Mouse (Mus musculus) embryonic facial prominence, embryonic 15.5 days (tissue): ENCODE measurements around the gene Tbc1d22b. TPM values are rescaled to one million over a fixed set of nuclear protein-coding genes. Genes with fewer than 3 reads are reported as not detected.

Source experiments
- ATAC-seq: fragments of 200-750 bp; cut with Nextera tagmentation; 2 replicates; pipeline ENCODE4 v1.8.0; 2017; ENCODE audit warnings: low read depth, moderate TSS enrichment; ENCODE audit not compliant: insufficient number of reproducible peaks, low FRiP score, low TSS enrichment
- H3K27ac ChIP-seq: fragments of 300-500 bp; sonication (generic); replicated peaks from 2 replicates; pipeline ENCODE4 v1.5.1; 2015; ENCODE audit warnings: mild to moderate bottlenecking, inconsistent platforms
- H3K27me3 ChIP-seq: fragments of 300-500 bp; sonication (generic); 2 replicates; pipeline ENCODE4 v1.6.1; 2015; ENCODE audit warnings: inconsistent platforms
- H3K36me3 ChIP-seq: fragments of 300-500 bp; sonication (generic); 2 replicates; pipeline ENCODE4 v1.6.1; 2015; ENCODE audit warnings: mild to moderate bottlenecking, inconsistent platforms
- H3K4me1 ChIP-seq: fragments of 300-500 bp; sonication (generic); 2 replicates; pipeline ENCODE4 v1.6.1; 2015; ENCODE audit warnings: inconsistent platforms
- H3K4me2 ChIP-seq: fragments of 300-500 bp; sonication (generic); replicated peaks from 2 replicates; pipeline ENCODE4 v1.6.1; 2015; ENCODE audit warnings: mild to moderate bottlenecking, inconsistent platforms
- H3K4me3 ChIP-seq: fragments of 300-500 bp; sonication (generic); replicated peaks from 2 replicates; pipeline ENCODE4 v1.5.1; 2015; ENCODE audit warnings: mild to moderate bottlenecking, inconsistent platforms
- H3K9ac ChIP-seq: fragments of 300-500 bp; sonication (generic); 2 replicates; pipeline ENCODE4 v1.6.1; 2015; ENCODE audit warnings: inconsistent platforms
- H3K9me3 ChIP-seq: fragments of 300-500 bp; sonication (generic); replicated peaks from 2 replicates; pipeline ENCODE4 v1.6.1; 2016; ENCODE audit warnings: inconsistent platforms
- WGBS: fragments of 180-500 bp; shearing (Covaris S2); methylation state at CpG from one replicate; pipeline ENCODE4 v1.1.7; 2015; 5-methylcytosine and 5-hydroxymethylcytosine counted together
- polyA plus RNA-seq: library from polyadenylated mRNA; unstranded; fragments of >200 nt; fragmentation: Nextera tagmentation; extraction: Ambion mirVana; gene quantifications from 2 replicates; pipeline ENCODE4 v1.2.1, GENCODE M21; 2015

The Tbc1d22b gene
- polyA plus RNA-seq, result 14.4 and 16.7 TPM in 2 replicates

GRCm38 (mm10) chr17:29549543-29550428 lies at the start of gene Tbc1d22b, which contains the start of gene Gm17657:
Tbc1d22b (plus strand) TSS chr17:29549785.
Gm17657 (minus strand) TSS chr17:29549638.
- Histone ChIP-seq H3K4me2 (peak within 1 kb of the TSS; percentile 90), H3K36me3 (no peaks in the 10 kb centered on the region), H3K9ac (peak within 1 kb of the TSS; percentile 96), H3K27me3 (no peaks in the 10 kb centered on the region), H3K9me3 (no peaks in the 10 kb centered on the region), H3K4me1 (peaks cover 19% of the 10 kb centered on the region), H3K27ac (peak within 1 kb of the TSS; percentile 52; the same call in 1 of the 2 replicates), H3K4me3 (peak within 1 kb of the TSS; percentile 68)
- peak; percentile 95 for ATAC-seq
- under 1% methylated on average over 44 of the region's 44 CpGs for WGBS

DNA sequence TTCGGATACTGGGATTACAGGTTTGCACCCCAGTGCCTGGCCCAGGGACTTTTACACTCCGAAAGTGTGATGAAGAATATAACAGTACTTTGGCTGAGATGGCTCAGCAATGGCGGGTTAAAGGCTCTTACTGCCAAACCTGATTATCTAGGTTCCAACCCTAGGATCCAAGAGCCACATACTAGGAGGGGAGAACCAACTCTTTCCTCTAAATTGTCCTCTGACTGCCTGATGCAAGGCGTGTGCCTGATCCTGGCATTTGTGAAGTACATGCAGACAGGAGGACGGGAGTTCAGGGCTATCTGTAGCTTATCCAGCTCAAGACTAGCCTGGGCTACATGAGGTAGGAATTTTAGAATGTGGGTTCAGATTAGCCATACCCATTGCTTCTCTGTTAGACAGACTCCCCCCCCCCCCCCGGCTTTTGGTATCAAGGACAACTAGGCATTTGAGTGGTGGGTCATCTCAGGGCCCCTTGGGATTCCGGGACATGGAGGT lies 49.3 kb upstream of the Tbc1d22b start:
- Histone ChIP-seq H3K4me1 (peaks cover 12% of the 10 kb centered on the region; the same call in 1 of the 2 replicates), H3K36me3 (no peaks in the 10 kb centered on the region), H3K27ac (no peak overlapping the region), H3K4me3 (no peak overlapping the region), H3K9ac (no peak overlapping the region), H3K27me3 (no peaks in the 10 kb centered on the region), H3K9me3 (0 out of 2 replicates have a peak, but pooled peaks cover under 1% of the 10 kb centered on the region), H3K4me2 (no peak overlapping the region)
- ATAC-seq, result 0 out of 2 replicates have a peak, but pooled peaks have one; percentile 11
- WGBS, result 64% methylated on average over 7 of the region's 7 CpGs

DNA sequence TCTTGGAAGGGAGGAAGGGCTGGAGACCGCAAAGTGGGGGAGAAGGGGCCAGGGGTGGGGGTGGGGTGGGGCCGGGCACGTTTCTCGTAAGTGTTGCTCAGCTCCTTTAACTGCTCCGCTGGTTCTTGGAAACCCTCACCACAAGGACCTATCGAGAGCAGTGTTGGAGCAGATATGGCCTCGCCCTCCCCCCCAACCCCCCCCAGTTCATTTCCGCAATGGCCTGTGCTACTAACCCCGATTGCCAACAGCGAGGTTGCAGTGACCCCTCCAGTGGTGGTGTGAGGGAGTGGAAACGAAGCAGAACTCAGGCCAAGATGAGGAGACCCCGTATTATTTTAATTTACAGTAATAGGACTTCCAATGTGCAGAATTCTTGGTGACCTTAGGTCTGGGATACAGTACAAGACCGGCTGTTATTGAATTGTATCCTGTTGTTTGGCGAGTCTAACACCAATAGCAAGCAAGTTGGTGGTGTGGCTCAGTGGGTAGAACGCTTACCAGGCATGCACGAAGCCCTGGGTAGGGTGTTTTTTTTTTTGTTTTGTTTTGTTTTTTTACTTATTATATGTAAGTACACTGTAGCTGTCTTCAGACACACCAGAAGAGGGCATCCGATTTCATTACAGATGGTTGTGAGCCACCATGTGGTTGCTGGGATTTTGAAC lies 48.6 kb upstream of the Tbc1d22b start:
- no peak for ATAC-seq
- 70% methylated on average over 17 of the region's 17 CpGs for WGBS
- no peaks in the 10 kb centered on the region for H3K36me3 ChIP-seq
- H3K4me2 ChIP-seq, result no peak overlapping the region
- no peak overlapping the region for H3K4me3 ChIP-seq
- H3K27me3 ChIP-seq, result no peaks in the 10 kb centered on the region
- H3K9me3 ChIP-seq, result 0 out of 2 replicates have a peak, but pooled peaks cover 4% of the 10 kb centered on the region
- peaks cover 12% of the 10 kb centered on the region; the same call in 1 of the 2 replicates for H3K4me1 ChIP-seq
- H3K9ac ChIP-seq, result no peak overlapping the region
- no peak overlapping the region for H3K27ac ChIP-seq

- Histone ChIP-seq H3K27me3 (no peaks in the 10 kb centered on the region), H3K9ac (no peak overlapping the region), H3K4me1 (peaks cover 12% of the 10 kb centered on the region; the same call in 1 of the 2 replicates), H3K36me3 (no peaks in the 10 kb centered on the region), H3K4me2 (peak overlapping the region; percentile 46; the same call in 1 of the 2 replicates), H3K4me3 (no peak overlapping the region), H3K9me3 (0 out of 2 replicates have a peak, but pooled peaks cover 4% of the 10 kb centered on the region), H3K27ac (0 out of 2 replicates have a peak overlapping the region, but pooled peaks have one; percentile 22)
- 68% methylated on average over 7 of the region's 7 CpGs for WGBS
- no peak for ATAC-seq
Observed at GRCm38 (mm10) chr17:29502005-29502668, 47.4 kb upstream of the Tbc1d22b start.

- Histone ChIP-seq H3K27me3 (no peaks in the 10 kb centered on the region), H3K36me3 (no peaks in the 10 kb centered on the region), H3K27ac (0 out of 2 replicates have a peak overlapping the region, but pooled peaks have one; percentile 34), H3K4me3 (peak overlapping the region; percentile 22), H3K4me2 (peak overlapping the region; percentile 46), H3K9ac (no peak overlapping the region), H3K4me1 (peaks cover 10% of the 10 kb centered on the region; the same call in 1 of the 2 replicates), H3K9me3 (0 out of 2 replicates have a peak, but pooled peaks cover 4% of the 10 kb centered on the region)
- no peak for ATAC-seq
- 14% methylated on average over 32 of the region's 32 CpGs for WGBS
Observed at GRCm38 (mm10) chr17:29502669-29503665, 46.6 kb upstream of the Tbc1d22b start.

DNA sequence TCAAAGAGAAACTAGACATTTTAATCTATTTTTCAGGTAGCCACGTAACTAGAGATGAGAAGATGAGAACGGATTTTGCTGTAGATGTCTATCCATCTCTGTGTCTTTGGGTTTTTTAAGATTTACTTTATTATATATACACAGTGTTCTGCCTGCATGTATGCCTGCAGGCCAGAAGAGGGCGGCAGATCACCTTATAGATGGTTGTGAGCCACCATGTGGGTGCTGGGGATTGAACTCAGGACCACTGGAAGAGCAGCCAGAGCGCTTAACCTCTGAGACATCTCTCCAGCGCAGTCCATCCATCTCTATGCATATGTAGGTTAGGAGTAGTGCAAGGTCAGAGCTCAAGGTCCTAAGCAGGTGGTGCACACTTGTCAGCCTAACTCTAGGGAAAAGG lies 45.9 kb upstream of the Tbc1d22b start:
- Histone ChIP-seq H3K4me1 (peaks cover 5% of the 10 kb centered on the region; the same call in 1 of the 2 replicates), H3K27ac (no peak overlapping the region), H3K4me2 (no peak overlapping the region), H3K9ac (no peak overlapping the region), H3K27me3 (no peaks in the 10 kb centered on the region), H3K4me3 (no peak overlapping the region), H3K36me3 (no peaks in the 10 kb centered on the region), H3K9me3 (0 out of 2 replicates have a peak, but pooled peaks cover 4% of the 10 kb centered on the region)
- no peak for ATAC-seq
- WGBS, result 74% methylated on average over 5 of the region's 5 CpGs

DNA sequence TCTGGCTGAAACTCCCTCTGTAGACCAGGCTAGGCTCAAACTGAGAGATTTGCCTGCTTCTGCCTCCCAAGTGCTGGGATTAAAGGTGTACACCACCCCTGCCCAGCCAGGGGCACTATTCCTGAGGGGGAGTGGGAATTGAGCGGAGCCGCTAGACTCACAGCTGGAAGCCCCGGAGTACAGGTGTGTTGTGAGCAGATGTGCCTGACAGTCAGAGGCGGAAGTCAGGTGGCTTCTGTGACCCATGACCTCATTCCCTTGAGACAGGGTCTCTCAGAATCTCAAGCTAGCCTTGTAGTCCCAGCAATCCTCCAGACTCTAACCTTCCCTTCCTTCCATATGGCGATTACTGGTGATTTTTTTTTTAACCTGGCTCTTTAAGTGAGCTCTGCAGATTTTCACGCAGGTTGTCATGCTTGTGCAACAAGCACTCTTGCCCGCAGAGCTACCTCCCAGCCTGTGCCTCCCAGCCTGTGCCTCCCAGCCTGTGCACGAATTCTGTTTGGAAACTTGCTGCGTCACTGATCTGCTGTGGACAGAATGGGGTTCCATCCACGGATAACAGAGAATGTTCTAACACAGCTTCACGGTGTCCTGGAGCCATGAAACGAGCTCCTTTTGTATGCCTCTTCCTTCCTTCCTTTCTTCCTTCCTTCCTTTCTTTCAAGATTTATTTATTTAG lies 40.5 kb upstream of the Tbc1d22b start:
- 66% methylated on average over 12 of the region's 12 CpGs for WGBS
- no peak overlapping the region for H3K27ac ChIP-seq
- H3K9ac ChIP-seq, result no peak overlapping the region
- H3K27me3 ChIP-seq, result no peaks in the 10 kb centered on the region
- H3K4me2 ChIP-seq, result no peak overlapping the region
- H3K4me1 ChIP-seq, result no peaks in the 10 kb centered on the region
- no peak overlapping the region for H3K4me3 ChIP-seq
- ATAC-seq, result no peak
- no peaks in the 10 kb centered on the region for H3K36me3 ChIP-seq
- H3K9me3 ChIP-seq, result 0 out of 2 replicates have a peak, but pooled peaks cover 4% of the 10 kb centered on the region

DNA sequence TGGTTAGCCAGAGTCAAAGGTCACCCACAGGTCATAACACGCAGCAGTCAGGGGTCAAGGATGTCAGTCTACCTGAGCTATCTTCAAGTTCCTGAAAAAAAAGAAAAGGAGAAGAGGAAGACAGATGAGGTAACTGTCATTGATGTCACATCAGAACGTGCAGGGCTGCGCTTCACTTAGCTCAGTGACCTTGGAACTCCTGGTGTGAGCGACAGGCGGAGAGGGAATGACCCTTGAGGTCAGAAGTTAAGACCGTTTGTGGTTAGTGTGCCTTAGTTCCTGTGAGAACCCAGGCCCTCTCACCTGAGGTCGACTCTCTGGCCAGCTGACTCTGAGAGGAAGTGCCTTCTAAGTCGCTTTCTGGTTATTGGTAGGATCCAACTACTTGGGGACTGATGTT lies 38.9 kb upstream of the Tbc1d22b start:
- H3K4me1 ChIP-seq, result 0 out of 2 replicates have a peak, but pooled peaks cover 2% of the 10 kb centered on the region
- no peak overlapping the region for H3K9ac ChIP-seq
- no peak overlapping the region for H3K27ac ChIP-seq
- WGBS, result 52% methylated on average over 8 of the region's 8 CpGs
- ATAC-seq, result no peak
- H3K36me3 ChIP-seq, result no peaks in the 10 kb centered on the region
- H3K4me3 ChIP-seq, result no peak overlapping the region
- no peak overlapping the region for H3K4me2 ChIP-seq
- H3K27me3 ChIP-seq, result no peaks in the 10 kb centered on the region
- no peaks in the 10 kb centered on the region for H3K9me3 ChIP-seq

GRCm38 (mm10) chr17:29513044-29513730 lies 36.4 kb upstream of the Tbc1d22b start:
- H3K4me2 ChIP-seq, result no peak overlapping the region
- 32% methylated on average over 13 of the region's 13 CpGs for whole genome bisulfite sequencing
- no peak for ATAC-seq

More at GRCm38 (mm10) chr17:29513044-29513730, 36.4 kb upstream of the Tbc1d22b start:
- Histone ChIP-seq H3K36me3 (no peaks in the 10 kb centered on the region), H3K4me1 (0 out of 2 replicates have a peak, but pooled peaks cover 2% of the 10 kb centered on the region), H3K4me3 (no peak overlapping the region), H3K9ac (no peak overlapping the region), H3K27ac (no peak overlapping the region), H3K27me3 (no peaks in the 10 kb centered on the region), H3K9me3 (no peaks in the 10 kb centered on the region)
